Mouse (Mus musculus): ENCODE data around the gene Pm20d2.

Pm20d2 gene

DNA sequence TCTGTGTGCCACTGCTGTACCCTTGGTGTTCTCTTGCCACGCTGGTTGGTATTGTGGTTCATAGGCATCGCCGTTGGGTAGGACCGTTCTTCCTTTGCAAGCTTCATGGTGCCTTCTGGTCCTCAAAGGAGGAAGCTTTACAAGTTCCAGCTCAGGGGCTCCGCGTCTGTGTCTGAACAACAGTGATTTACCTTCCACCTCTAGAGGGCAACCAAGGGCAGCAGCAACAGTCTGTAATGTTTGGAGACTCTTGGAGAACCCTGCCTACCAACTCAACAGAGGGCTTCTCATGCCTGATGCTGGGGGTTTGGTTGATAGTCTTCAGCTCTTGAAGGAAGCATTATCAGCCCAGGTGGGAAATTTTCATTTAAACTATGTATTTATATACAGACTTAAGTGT lies 65.0 kb downstream of the Pm20d2 start:
- peak; percentile 69 for DNase-seq (ENCODE audit: low read depth, low spot score)
